Mouse (Mus musculus): ENCODE data around the gene Samd1. TPM values are rescaled to one million over a fixed set of nuclear protein-coding genes. Genes with fewer than 3 reads are reported as not detected.

Samd1 gene
- polyA plus RNA-seq (2014; fragmentation: Nextera tagmentation; extraction: Ambion mirVana), result 15.1 and 17.0 TPM in 2 replicates

DNA sequence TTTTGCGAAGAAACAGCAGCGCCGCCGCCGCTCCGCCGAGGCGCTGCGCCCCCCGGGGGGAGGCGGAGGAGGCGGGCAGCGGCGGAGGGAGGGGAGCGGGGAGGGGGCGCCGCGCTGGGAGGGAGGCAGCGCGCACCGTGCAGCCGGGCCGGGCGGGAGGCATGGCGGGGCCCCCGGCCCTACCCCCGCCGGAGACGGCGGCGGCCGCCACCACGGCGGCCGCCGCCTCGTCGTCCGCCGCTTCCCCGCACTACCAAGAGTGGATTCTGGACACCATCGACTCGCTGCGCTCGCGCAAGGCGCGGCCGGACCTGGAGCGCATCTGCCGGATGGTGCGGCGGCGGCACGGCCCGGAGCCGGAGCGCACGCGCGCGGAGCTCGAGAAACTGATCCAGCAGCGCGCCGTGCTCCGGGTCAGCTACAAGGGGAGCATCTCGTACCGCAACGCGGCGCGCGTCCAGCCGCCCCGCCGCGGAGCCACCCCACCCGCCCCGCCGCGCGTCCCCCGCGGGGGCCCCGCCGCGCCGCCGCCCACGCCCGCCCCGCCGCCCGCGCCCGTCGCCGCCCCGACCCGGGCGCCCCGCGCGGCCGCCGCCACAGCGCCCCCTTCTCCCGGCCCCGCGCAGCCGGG is at the start of gene Samd1:
Samd1 (plus strand) TSS at position 162 of the 631 bp plus-strand sequence.
- Histone ChIP-seq H3K9ac (ENCODE audit: low read depth, low read length) (peak within 1 kb of the TSS; percentile 85), H3K27me3 (ENCODE audit: control insufficient read depth, insufficient read depth, low read length) (peaks cover 27% of the 10 kb centered on the region), H3K9me3 (ENCODE audit: control insufficient read depth, low read length) (no peaks in the 10 kb centered on the region), H3K27ac (ENCODE audit: low read depth, low read length) (peak within 1 kb of the TSS; percentile 97), H3K4me1 (replicated peaks; ENCODE audit: control insufficient read depth, insufficient read depth, low read length) (peaks cover 14% of the 10 kb centered on the region), H3K4me3 (ENCODE audit: low read depth, low read length) (peak within 1 kb of the TSS; percentile 70), H3K4me2 (replicated peaks; ENCODE audit: low read depth, low read length) (peak within 1 kb of the TSS; percentile 84), H3K36me3 (ENCODE audit: control insufficient read depth, insufficient read depth, low read length) (peaks cover 5% of the 10 kb centered on the region; the same call in 1 of the 2 replicates)
- DNase-seq (ENCODE audit: low spot score) (peak; percentile 75), ATAC-seq (ENCODE audit: low FRiP score) (no peak)
- under 1% methylated on average over 49 of the region's 112 CpGs for WGBS

DNA sequence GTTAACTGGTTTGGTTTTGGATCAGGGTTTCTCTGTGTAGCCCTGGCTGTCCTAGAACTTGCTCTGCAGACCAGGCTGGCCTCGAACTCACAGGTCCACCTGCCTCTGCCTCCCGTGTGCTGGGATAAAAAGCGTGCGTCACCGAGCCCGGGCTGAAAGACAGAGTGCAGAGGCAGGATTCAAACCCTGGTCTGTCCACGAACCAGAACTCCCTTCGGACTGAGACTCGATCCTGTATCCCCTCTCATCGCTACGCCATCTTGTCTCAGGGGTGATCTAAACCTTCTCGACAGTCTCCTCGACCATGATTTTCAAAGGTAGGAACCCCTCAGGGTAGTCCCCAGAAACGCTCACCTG is 42.7 kb upstream of the Samd1 start:
- DNase-seq (ENCODE audit: low spot score), result no peak
- ATAC-seq (ENCODE audit: low FRiP score), result no peak
- no peaks in the 10 kb centered on the region for H3K27me3 ChIP-seq (ENCODE audit: control insufficient read depth, insufficient read depth, low read length)
- peak overlapping the region; percentile 49; the same call in 1 of the 2 replicates for H3K9ac ChIP-seq (ENCODE audit: low read depth, low read length)
- H3K4me3 ChIP-seq (ENCODE audit: low read depth, low read length), result peak overlapping the region; percentile 65
- peak overlapping the region; percentile 44 for H3K4me2 ChIP-seq (replicated peaks; ENCODE audit: low read depth, low read length)
- H3K9me3 ChIP-seq (ENCODE audit: control insufficient read depth, low read length), result no peaks in the 10 kb centered on the region
- peaks cover 8% of the 10 kb centered on the region; the same call in 1 of the 2 replicates for H3K4me1 ChIP-seq (replicated peaks; ENCODE audit: control insufficient read depth, insufficient read depth, low read length)
- WGBS, result 2% methylated on average over 14 of the region's 14 CpGs
- H3K36me3 ChIP-seq (ENCODE audit: control insufficient read depth, insufficient read depth, low read length), result no peaks in the 10 kb centered on the region
- no peak overlapping the region for H3K27ac ChIP-seq (ENCODE audit: low read depth, low read length)

DNA sequence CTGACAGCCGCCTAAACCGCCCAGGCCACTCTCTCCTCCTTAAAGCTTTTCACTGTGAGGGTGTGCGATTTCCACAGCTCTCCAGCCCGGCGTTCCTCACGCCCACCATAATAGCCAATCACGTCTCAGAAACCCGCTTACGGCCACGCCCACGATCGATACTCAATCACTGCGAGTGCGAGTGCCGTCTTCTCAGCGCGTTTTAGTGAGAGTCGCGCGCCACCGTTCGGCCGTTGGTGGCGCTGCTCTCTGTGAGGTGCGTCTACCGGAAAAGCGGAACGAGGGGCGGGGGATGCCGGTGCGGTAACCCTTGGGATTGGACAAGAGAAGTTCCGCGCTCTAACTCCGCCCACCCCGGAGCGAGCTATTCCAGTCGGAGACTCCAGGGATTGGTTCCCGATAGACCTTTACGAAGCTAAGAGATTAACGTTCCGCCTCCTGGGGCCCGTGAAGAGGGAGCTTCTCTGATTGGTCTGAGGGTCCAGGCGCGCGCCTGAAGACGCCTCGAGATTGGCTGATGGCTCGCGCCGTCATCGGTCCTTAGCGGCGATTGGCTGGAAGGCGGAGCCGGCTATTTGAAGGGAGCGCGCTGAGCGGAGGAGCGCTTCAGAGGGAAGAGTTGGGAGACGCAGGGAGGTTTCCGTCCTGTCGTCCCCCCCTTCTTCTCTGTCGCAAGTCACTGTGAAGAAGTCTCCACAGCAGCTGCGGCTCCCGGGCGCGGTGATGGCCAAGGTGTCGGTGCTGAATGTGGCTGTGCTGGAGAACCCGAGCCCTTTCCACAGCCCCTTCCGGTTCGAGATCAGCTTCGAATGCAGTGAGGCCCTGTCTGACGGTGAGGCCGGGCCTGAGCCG is 42.1 kb upstream of the Samd1 start, which contains the start of the genes Gm10644 and Asf1b:
Gm10644 (minus strand) TSS at position 100 of the 852 bp plus-strand sequence.
Asf1b (plus strand) TSS at position 402 of the 852 bp plus-strand sequence.
- no peaks in the 10 kb centered on the region for H3K36me3 ChIP-seq (ENCODE audit: control insufficient read depth, insufficient read depth, low read length)
- under 1% methylated on average over 75 of the region's 75 CpGs for WGBS
- peaks cover 8% of the 10 kb centered on the region; the same call in 1 of the 2 replicates for H3K4me1 ChIP-seq (replicated peaks; ENCODE audit: control insufficient read depth, insufficient read depth, low read length)
- H3K27ac ChIP-seq (ENCODE audit: low read depth, low read length), result no peak within 1 kb of the TSS
- H3K27me3 ChIP-seq (ENCODE audit: control insufficient read depth, insufficient read depth, low read length), result no peaks in the 10 kb centered on the region
- peak within 1 kb of the TSS; percentile 65 for H3K4me3 ChIP-seq (ENCODE audit: low read depth, low read length)
- peak within 1 kb of the TSS; percentile 62 for H3K9ac ChIP-seq (ENCODE audit: low read depth, low read length)
- peak; percentile 100 for ATAC-seq (ENCODE audit: low FRiP score)
- DNase-seq (ENCODE audit: low spot score), result peak; percentile 100
- H3K4me2 ChIP-seq (replicated peaks; ENCODE audit: low read depth, low read length), result peak within 1 kb of the TSS; percentile 80
- H3K9me3 ChIP-seq (ENCODE audit: control insufficient read depth, low read length), result no peaks in the 10 kb centered on the region

DNA sequence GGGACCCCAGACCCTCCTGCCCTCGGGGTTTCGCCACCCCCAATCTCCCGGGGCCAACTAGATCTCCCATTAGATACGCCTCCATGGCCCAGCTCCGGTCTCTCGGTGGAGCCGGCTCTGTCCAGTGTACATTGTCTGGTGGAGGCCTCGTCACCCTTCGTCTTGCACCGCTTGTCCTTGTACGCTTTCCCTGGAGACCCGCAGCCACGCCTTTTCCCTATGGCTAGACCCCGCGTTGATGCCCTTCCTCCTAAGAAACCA is 41.6 kb upstream of the Samd1 start:
- no peaks in the 10 kb centered on the region for H3K9me3 ChIP-seq (ENCODE audit: control insufficient read depth, low read length)
- H3K36me3 ChIP-seq (ENCODE audit: control insufficient read depth, insufficient read depth, low read length), result no peaks in the 10 kb centered on the region
- DNase-seq (ENCODE audit: low spot score) (no peak), ATAC-seq (ENCODE audit: low FRiP score) (no peak; the same call in 1 of the 2 replicates)
- no peak overlapping the region for H3K27ac ChIP-seq (ENCODE audit: low read depth, low read length)
- H3K4me2 ChIP-seq (replicated peaks; ENCODE audit: low read depth, low read length), result peak overlapping the region; percentile 80
- no peaks in the 10 kb centered on the region for H3K27me3 ChIP-seq (ENCODE audit: control insufficient read depth, insufficient read depth, low read length)
- H3K9ac ChIP-seq (ENCODE audit: low read depth, low read length), result peak overlapping the region; percentile 62
- H3K4me1 ChIP-seq (replicated peaks; ENCODE audit: control insufficient read depth, insufficient read depth, low read length), result peaks cover 8% of the 10 kb centered on the region; the same call in 1 of the 2 replicates
- 2% methylated on average over 15 of the region's 15 CpGs for WGBS
- peak overlapping the region; percentile 65 for H3K4me3 ChIP-seq (ENCODE audit: low read depth, low read length)

DNA sequence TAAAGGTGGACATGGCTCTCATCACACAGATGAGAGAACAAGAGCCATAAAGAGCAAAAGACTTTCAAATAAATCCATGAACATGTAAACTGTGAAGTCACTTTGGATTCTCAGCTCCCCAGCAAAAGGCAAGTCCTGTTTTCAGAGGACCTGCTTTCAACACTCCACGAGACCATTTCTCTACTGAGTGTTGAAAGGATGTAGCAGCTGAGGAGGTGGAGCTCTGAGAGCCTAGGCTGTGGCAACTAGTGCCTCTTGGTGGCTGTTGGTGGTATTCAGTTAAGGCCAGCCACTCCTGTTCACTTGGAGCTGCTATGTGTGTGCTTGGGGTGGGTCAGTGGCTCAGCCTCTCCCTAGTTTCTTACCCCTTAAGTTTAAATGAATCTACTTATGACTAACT is 40.7 kb upstream of the Samd1 start:
- WGBS, result 50% methylated on average over 1 of the region's 1 CpGs
- Histone ChIP-seq H3K27me3 (ENCODE audit: control insufficient read depth, insufficient read depth, low read length) (no peaks in the 10 kb centered on the region), H3K4me2 (replicated peaks; ENCODE audit: low read depth, low read length) (peak overlapping the region; percentile 80), H3K9me3 (ENCODE audit: control insufficient read depth, low read length) (no peaks in the 10 kb centered on the region), H3K4me1 (replicated peaks; ENCODE audit: control insufficient read depth, insufficient read depth, low read length) (peaks cover 8% of the 10 kb centered on the region; the same call in 1 of the 2 replicates), H3K4me3 (ENCODE audit: low read depth, low read length) (peak overlapping the region; percentile 65), H3K36me3 (ENCODE audit: control insufficient read depth, insufficient read depth, low read length) (no peaks in the 10 kb centered on the region), H3K9ac (ENCODE audit: low read depth, low read length) (0 out of 2 replicates have a peak overlapping the region, but pooled peaks have one; percentile 8), H3K27ac (ENCODE audit: low read depth, low read length) (no peak overlapping the region)
- ATAC-seq (ENCODE audit: low FRiP score) (no peak), DNase-seq (ENCODE audit: low spot score) (peak; percentile 37)

DNA sequence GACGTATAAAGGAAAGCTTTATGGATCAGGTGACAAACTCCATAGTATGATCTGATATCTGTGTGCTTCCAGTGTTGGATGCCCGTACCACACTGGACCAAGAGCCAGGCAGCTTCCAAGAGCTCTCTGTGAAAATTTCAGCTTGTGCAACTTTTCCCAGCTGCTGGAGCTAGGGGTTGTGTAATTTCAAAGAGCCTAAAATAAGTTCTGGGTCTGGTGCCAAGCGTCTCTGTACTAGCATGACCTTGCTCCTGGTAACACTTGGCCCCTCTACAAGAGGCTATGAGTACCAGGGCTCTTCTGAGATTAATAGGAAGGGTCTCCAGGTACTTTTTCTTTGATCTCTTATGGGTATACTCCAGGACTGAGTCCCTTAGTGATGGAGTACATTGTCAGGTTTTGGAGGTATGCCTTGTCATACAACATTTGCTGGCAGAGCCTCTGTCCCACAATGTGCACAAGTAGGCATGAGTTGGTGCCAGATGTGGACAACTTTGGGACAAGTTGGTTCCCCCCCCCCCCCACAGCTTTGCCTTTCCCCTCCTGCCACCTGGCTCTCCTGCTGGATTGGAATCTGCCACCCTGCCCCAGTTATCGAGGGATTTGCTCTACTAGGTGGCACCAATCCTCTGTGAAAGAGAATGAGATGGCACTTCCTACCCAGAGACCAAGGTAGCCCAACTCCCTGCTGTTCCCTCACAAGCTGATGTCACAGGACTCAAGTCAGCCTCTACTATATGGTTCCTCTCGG is 33.3 kb upstream of the Samd1 start:
- WGBS, result 94% methylated on average over 5 of the region's 5 CpGs
- H3K4me1 ChIP-seq (replicated peaks; ENCODE audit: control insufficient read depth, insufficient read depth, low read length), result no peaks in the 10 kb centered on the region
- H3K36me3 ChIP-seq (ENCODE audit: control insufficient read depth, insufficient read depth, low read length), result 0 out of 2 replicates have a peak, but pooled peaks cover under 1% of the 10 kb centered on the region
- no peak for ATAC-seq (ENCODE audit: low FRiP score)
- no peak overlapping the region for H3K9ac ChIP-seq (ENCODE audit: low read depth, low read length)
- no peak for DNase-seq (ENCODE audit: low spot score)
- H3K9me3 ChIP-seq (ENCODE audit: control insufficient read depth, low read length), result no peaks in the 10 kb centered on the region
- no peak overlapping the region for H3K4me3 ChIP-seq (ENCODE audit: low read depth, low read length)
- H3K27me3 ChIP-seq (ENCODE audit: control insufficient read depth, insufficient read depth, low read length), result no peaks in the 10 kb centered on the region
- no peak overlapping the region for H3K27ac ChIP-seq (ENCODE audit: low read depth, low read length)
- H3K4me2 ChIP-seq (replicated peaks; ENCODE audit: low read depth, low read length), result no peak overlapping the region

DNA sequence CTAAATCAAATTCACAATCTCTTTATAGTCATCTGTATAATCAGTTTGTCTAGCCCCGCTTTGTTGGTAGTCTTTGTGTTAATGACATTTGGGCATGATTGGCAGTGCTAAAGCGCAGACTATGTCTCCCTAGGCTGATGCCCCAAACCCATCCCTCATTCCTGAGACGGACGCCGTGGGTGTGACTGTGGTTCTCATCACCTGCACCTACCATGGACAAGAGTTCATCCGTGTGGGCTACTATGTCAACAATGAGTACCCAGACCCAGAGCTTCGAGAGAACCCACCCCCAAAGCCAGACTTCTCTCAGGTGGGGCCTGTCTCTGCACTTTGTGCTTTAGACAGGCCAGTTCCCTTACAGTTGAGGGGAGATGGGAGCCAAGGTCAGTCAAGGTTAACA is 29.8 kb upstream of the Samd1 start:
- H3K9me3 ChIP-seq (ENCODE audit: control insufficient read depth, low read length), result no peaks in the 10 kb centered on the region
- H3K9ac ChIP-seq (ENCODE audit: low read depth, low read length), result no peak overlapping the region
- no peak overlapping the region for H3K4me2 ChIP-seq (replicated peaks; ENCODE audit: low read depth, low read length)
- ATAC-seq (ENCODE audit: low FRiP score) (no peak), DNase-seq (ENCODE audit: low spot score) (no peak)
- 0 out of 2 replicates have a peak, but pooled peaks cover 2% of the 10 kb centered on the region for H3K36me3 ChIP-seq (ENCODE audit: control insufficient read depth, insufficient read depth, low read length)
- no peak overlapping the region for H3K27ac ChIP-seq (ENCODE audit: low read depth, low read length)
- H3K4me3 ChIP-seq (ENCODE audit: low read depth, low read length), result no peak overlapping the region
- no peaks in the 10 kb centered on the region for H3K27me3 ChIP-seq (ENCODE audit: control insufficient read depth, insufficient read depth, low read length)
- 94% methylated on average over 7 of the region's 7 CpGs for WGBS
- no peaks in the 10 kb centered on the region for H3K4me1 ChIP-seq (replicated peaks; ENCODE audit: control insufficient read depth, insufficient read depth, low read length)

DNA sequence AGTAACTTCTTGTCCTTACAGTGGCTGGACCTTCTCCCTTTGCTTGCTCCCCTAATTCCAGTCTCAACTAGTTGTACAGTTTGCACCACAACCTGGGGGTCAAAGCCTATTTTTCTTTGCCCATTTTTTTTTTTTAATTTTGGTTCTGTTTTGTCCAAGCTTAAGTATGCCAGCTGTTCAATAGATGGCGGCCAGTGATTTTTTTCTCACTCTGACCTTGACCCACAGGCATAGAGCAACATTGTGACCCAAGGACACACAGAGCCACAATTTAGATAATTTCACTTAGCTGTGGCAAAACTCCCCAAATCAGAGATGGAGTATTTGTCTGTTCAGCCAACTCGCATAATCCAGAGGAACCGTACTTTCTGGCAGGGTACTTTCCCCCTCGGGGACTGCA is 26.4 kb upstream of the Samd1 start:
- ATAC-seq (ENCODE audit: low FRiP score), result no peak
- 94% methylated on average over 4 of the region's 4 CpGs for WGBS
- Histone ChIP-seq H3K4me2 (replicated peaks; ENCODE audit: low read depth, low read length) (no peak overlapping the region), H3K4me3 (ENCODE audit: low read depth, low read length) (no peak overlapping the region), H3K4me1 (replicated peaks; ENCODE audit: control insufficient read depth, insufficient read depth, low read length) (peaks cover 4% of the 10 kb centered on the region; the same call in 1 of the 2 replicates), H3K27me3 (ENCODE audit: control insufficient read depth, insufficient read depth, low read length) (no peaks in the 10 kb centered on the region), H3K36me3 (ENCODE audit: control insufficient read depth, insufficient read depth, low read length) (0 out of 2 replicates have a peak, but pooled peaks cover 2% of the 10 kb centered on the region), H3K9ac (ENCODE audit: low read depth, low read length) (no peak overlapping the region), H3K27ac (ENCODE audit: low read depth, low read length) (no peak overlapping the region), H3K9me3 (ENCODE audit: control insufficient read depth, low read length) (no peaks in the 10 kb centered on the region)
- DNase-seq (ENCODE audit: low spot score), result no peak
